Mouse (Mus musculus) ES-E14 (cell line): ENCODE results near the gene Nudt13.

Experiments
- CHD2 ChIP-seq: IDR thresholded peaks from 2 replicates; pipeline ENCODE4 v1.6.1; 2014; ENCODE audit warnings: mild to moderate bottlenecking, low read depth, low read length, inconsistent platforms
- HCFC1 ChIP-seq: IDR thresholded peaks from 2 replicates; pipeline ENCODE4 v1.6.1; 2012; ENCODE audit warnings: low read length, inconsistent platforms, borderline replicate concordance; ENCODE audit not compliant: insufficient read depth
- MAFK ChIP-seq: IDR thresholded peaks from 2 replicates; pipeline ENCODE4 v1.6.1; 2014; ENCODE audit warnings: mild to moderate bottlenecking, low read depth, low read length, inconsistent platforms; ENCODE audit not compliant: insufficient read depth
- ZC3H11A ChIP-seq: IDR thresholded peaks from 2 replicates; pipeline ENCODE4 v1.6.1; 2012; ENCODE audit warnings: low read depth, mild to moderate bottlenecking, inconsistent platforms, low read length, borderline replicate concordance
- ZNF384 ChIP-seq: IDR thresholded peaks from 2 replicates; pipeline ENCODE4 v1.6.1; 2012; ENCODE audit warnings: low read depth, low read length, inconsistent platforms

DNA sequence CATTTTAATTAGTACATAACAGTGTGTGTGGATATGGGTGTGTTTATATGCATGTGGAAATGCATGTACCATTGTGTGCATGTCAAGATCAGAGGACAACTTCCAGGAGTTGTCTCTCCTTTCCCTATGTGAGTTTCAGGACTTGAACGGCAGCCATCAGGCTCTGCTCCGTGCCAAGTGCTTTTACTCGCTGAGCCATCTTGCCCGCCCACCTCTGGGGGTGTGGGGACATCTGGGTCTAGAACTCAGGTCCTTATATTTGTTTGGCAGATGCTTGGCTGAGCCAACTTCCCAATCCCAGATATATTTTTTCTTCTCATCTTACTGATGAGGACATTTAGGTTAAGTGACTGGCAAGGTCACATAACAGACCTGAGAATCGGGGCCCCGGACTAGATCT lies 26.1 kb upstream of the Nudt13 start:
- TF ChIP-seq HCFC1 (no peak), MAFK (no peak), ZC3H11A (no peak), CHD2 (no peak), ZNF384 (no peak)
